Mouse (Mus musculus) embryo, embryonic 11.5 days (tissue): ENCODE data around the gene Cenpv.

Source experiments
- DNase-seq: peaks from one replicate; pipeline ENCODE4 v3.0.0-alpha.2; 2012; ENCODE audit warnings: low read depth, low spot score

Cenpv gene

GRCm38 (mm10) chr11:62539089-62539890 lies at the start of gene Cenpv:
TSS of gene Cenpv (minus strand) at chr11:62539261.
- no peak for DNase-seq

- no peak for DNase-seq
Measured at GRCm38 (mm10) chr11:62587034-62587433, 48.0 kb upstream of the Cenpv start.

GRCm38 (mm10) chr11:62584671-62585206 lies 45.7 kb upstream of the Cenpv start:
- no peak for DNase-seq

DNA sequence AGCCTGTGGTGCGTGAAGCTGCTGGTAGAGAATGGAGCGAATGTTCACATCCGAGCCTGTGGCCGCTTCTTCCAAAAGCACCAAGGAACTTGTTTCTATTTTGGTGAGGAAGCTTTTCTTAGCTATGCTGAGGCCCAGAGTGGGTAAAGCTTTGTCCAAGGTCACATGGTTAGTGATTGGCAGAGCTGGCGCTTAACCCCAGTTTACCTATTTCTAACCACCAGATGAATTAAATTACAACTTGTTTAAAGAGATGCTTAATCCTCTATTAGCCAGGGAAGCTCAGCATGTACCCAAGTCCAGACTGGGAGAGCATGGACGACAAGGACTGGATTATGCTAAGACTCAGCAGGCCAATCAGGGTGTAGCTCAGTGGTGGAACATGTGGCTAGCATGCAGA lies 44.0 kb upstream of the Cenpv start:
- no peak for DNase-seq

DNA sequence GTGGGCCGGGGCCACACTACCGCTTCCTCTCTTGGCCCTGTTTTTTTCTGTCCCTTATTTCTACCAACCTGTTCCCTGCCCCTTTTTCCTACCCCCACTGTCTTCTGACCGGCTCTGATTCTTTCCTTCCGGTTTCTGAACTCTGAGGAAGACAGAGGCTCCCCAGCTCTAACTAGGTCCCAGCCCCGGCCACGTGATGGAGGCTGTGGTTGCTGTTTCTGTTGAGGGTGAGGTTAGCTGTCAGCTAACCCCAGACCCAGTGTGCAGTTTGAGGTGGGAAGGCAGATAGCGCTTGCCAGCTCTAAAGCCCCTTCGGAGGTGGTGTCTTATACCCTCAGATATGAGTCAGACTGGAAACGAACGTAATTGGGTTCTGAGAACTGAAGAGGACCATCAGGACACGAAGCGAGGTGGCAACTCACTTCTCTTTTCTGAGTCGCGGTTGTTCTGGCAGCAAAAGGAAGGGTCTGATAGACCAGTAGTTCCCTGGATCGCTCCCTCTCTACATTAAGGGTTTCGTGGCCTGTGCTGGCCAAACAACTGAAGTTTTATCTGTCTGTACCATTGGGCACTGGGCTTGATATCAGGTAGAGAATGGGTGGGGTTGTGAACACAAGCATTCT lies 37.6 kb upstream of the Cenpv start:
- DNase-seq, result no peak

GRCm38 (mm10) chr11:62575659-62576438 lies 36.8 kb upstream of the Cenpv start:
- DNase-seq, result no peak

DNA sequence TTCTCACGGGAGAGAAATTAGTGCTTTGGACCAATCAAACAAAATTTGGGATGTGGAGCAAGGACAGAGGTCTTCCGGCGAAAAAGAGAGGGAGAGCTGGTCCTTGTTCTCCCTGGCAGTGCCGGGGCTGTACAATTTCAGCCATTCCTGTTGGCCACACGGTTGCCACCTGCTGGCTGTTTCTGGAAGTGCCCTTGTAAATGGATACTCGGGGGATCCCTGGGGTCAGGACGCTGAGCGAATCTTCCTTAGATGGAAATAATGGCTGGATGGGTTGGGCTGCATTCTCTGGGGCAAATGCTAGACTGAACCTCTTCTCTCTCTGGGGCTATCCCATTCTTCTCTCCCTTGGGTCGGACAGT lies 36.2 kb upstream of the Cenpv start:
- peak; percentile 82 for DNase-seq

DNA sequence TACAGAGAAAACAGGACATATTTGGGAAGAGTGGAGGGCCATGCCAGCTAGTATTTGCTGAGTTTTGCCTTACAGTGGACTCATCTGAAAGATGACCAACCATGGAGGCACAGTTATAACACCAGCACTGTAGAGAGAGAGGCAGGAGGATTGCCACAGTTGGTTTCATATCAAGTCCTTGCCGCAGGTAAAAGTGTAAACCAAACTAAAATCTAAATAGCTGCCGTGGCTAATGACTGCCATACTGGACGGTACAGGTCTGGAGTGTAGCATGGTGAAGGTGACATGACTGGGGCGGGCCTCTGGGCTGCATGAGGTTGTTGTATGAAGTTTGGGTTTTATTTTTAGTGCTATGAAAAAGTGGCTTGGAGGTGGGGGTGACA lies 35.6 kb upstream of the Cenpv start:
- no peak for DNase-seq

- DNase-seq, result no peak
Measured at GRCm38 (mm10) chr11:62573959-62574702, 35.1 kb upstream of the Cenpv start, which contains the start of gene Trpv2. TSS of gene Trpv2 (plus strand) at chr11:62574486.

DNA sequence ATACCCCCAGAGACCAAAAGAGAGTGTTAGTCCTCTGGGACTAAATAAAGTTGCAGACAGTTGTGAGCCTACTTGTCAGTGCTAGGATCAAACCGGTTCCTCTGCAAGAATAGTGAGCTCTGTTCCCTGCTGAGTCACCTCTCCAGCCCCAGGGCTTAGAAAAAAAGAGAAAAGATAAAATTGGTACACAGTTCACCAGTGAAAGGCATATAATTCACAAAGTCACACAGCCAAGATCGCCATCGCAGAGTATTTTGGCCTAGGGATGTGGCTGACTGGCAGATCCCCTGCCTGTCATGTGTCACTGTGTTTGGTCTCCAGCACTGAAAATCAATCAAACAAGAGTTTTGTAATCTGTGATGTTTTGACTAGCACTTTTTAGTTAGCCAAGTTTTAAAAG lies 29.2 kb upstream of the Cenpv start:
- DNase-seq, result no peak

DNA sequence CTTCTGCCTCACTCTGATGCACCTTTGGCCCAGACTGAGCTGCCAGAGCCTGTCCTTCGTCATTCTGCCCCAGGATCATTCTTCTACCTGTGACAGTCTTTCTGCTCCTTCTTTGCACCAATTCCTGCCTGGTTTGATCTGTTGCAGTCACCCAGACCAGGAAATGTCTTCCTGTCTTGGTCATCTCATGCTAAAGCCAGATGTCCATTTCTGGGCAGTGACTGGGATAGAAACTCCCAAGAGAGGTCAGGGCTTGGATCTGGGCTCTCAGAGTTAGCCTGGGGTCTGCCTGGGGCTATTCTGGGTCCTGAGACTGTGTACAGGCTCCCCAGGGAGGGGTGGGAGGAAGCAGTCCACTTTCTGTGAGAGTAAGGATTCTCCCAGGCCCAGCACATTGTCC lies 27.1 kb upstream of the Cenpv start:
- DNase-seq, result no peak

- DNase-seq, result no peak
Measured at GRCm38 (mm10) chr11:62565747-62566146, 26.7 kb upstream of the Cenpv start.

DNA sequence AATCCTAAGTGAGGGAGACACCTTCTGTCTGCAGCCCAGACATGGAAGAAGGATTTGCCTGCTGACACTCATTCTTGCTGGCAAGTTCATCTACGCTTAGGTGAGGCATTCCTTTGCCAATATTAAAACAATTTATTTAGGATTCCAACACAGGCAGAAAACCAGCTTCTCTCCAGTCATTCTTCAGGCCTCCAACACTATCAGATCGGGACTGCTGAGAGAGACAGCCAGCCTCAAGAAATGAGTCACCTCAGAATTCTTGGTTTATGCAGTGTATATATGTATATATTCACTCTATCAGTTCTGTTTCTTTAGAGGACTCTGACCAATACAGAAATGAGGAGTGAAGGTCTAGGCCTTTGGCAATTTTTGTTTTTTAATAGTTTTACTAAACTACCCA lies 24.5 kb upstream of the Cenpv start:
- no peak for DNase-seq

GRCm38 (mm10) chr11:62560463-62561016 lies 21.5 kb upstream of the Cenpv start:
- DNase-seq, result no peak

DNA sequence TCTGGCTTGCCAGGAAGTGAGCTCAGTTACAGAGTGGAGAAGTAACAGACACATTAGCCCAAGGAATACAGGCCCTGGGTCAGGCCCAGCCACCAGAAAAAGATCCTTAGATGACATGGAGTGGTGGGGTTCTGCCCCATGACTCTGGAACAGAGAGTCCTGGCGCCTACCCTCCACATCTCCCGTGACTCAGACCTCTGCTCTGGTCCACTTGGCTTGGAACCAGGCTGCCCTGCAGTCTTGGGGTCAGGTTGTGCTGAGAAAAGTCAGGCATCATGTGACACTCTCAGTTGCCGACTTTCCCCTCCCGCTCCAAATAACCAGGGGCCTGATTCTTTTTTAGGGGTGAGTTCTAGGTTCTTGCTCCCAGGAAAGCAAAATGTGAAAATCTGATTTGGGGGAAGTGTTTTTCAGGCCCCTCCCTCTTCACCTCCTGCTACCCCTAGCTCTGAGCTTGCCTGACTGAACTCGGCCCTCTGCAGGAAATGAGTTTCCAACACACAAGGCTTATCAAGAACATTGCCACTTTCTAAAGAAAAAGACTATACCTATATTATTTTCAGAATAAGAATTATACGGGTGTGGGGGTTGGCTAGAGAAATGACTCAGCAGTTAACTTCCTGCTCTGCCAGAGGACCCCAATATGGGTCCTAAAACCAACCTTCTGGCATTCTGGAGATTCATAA lies 20.0 kb upstream of the Cenpv start:
- DNase-seq, result no peak

DNA sequence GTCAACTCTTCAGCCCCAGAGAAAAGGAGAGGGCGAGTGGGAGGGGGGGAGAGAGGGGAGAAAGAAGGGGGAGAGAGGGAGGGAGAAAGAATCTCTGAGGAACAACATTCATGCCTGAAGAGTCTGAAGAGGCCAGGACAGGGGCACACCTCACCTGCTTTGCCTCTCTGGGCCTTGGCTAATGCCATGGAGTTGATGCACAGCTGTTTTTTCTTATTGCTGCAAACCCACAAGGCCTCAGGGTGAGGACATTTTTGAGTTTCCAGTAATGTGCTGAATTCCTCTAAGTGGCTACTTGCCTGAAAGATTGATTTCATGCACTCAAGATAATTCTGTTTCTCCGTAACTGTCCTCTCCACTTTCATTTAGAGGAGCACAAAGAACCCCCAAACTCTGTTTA lies 19.1 kb upstream of the Cenpv start:
- no peak for DNase-seq

DNA sequence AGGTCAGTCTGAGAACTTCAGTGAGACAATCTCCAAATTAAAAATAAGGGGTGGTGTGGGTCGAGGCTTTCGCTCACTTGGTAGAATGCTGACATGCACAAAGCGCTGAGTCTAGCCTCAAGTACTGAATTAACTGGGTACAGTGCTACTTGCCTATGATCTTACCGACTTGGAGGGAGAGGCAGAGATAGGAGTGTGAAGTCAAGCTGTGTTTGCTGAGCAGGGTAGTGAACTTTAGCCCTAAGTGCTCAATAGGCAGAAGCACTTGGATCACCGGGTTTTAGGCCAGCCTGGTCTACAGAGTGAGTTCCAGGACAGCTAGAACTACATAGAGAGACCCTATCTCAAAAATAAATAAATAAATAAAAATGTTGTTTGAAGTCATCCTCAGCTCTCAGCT lies 18.1 kb upstream of the Cenpv start:
- no peak for DNase-seq

DNA sequence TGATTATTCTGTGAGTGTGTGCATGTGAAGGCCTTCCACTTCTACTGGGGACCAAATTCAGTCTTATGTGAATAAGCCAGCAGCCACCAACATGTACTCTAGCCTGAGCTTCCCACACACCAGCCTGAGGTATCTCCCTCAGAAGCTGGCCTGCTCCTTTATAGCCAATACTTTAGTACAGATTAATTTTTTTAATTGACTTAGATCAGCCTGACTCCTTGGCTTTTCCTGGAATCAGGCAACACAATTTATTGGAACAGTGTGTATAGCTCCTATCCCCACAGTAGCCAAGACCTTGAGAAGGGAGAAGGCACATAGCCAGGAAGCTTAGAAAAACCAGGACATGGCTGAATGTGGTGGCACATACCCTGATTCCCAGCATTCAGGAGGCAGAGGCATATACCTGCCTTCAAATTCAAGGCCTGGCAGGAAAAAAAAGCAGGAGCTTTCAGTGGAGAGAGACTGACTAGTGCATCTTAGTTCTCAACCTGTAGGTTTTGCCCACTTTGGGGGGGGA lies 16.9 kb upstream of the Cenpv start:
- DNase-seq, result no peak

DNA sequence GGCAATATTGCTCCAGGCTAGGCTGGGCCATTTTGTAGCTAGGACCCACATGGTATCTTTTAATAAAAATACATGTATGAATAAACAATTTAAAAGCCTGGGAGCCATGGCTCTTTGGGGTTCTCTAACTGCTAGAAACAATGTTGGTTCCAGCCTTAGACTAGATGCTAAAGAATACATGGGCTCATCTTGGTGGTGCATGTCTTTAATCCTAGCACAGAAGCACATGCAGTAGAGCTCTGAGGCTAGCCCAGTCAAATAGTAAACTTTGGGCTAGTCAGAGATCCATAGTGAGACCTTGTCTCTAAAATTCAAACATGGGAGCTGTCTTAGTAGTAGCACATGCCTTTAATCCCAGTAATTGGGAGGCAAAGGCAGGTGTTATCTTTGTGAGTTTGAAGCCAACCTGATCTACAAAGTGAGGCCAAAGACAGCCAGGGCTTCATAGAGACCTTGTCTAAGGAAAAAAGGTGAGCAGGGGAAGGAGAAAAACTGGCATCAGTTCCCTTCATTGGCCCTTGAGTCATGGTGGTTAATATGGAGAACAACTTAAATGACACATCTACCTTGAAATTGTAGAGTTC lies 16.0 kb upstream of the Cenpv start:
- no peak for DNase-seq
